Mouse (Mus musculus) heart, embryonic 14.5 days (tissue): Measurements from ENCODE around the gene Wdr54. TPM values are rescaled to one million over a fixed set of nuclear protein-coding genes. Genes with fewer than 3 reads are reported as not detected.

ENCODE experiments used
- ATAC-seq: fragments of 200-750 bp; cut with Nextera tagmentation; 2 replicates; pipeline ENCODE4 v1.8.0; 2017; ENCODE audit warnings: low read depth, moderate TSS enrichment; ENCODE audit not compliant: insufficient number of reproducible peaks, insufficient read depth, low FRiP score
- H3K27ac ChIP-seq, 2 experiments: fragments of 200-500 bp in 1 of 2; fragments of 300-500 bp in 1 of 2; sonication (generic) in 1 of 2; replicated peaks in 1 of 2; 2 replicates each; pipeline ENCODE4 v1.5.1; 2012 to 2014; ENCODE audit warnings: low read depth in 2 of 2, low read length in 2 of 2, control low read depth in 1 of 2, mild to moderate bottlenecking in 1 of 2, mixed read lengths in 1 of 2; ENCODE audit not compliant: control insufficient read depth in 1 of 2, insufficient read depth in 1 of 2
- H3K27me3 ChIP-seq: fragments of 300-500 bp; sonication (generic); 2 replicates; pipeline ENCODE4 v1.6.1; 2014; ENCODE audit warnings: mild to moderate bottlenecking, low read length, control low read depth; ENCODE audit not compliant: control insufficient read depth, insufficient read depth
- H3K36me3 ChIP-seq: fragments of 300-500 bp; sonication (generic); 2 replicates; pipeline ENCODE4 v1.6.1; 2014; ENCODE audit warnings: mild to moderate bottlenecking, control low read depth, low read length, mixed read lengths; ENCODE audit not compliant: control insufficient read depth, insufficient read depth
- H3K4me1 ChIP-seq, 2 experiments: fragments of 200-500 bp in 1 of 2; fragments of 300-500 bp in 1 of 2; sonication (generic) in 1 of 2; 2 replicates each; pipeline ENCODE4 v1.6.1; 2012 to 2014; ENCODE audit warnings: low read length in 2 of 2, control low read depth in 1 of 2, mixed read lengths in 1 of 2; ENCODE audit not compliant: control insufficient read depth in 2 of 2, insufficient read depth in 2 of 2
- H3K4me2 ChIP-seq: fragments of 300-500 bp; sonication (generic); 2 replicates; pipeline ENCODE4 v1.6.1; 2014; ENCODE audit warnings: mild to moderate bottlenecking, low read length
- H3K4me3 ChIP-seq, 2 experiments: fragments of 200-500 bp in 1 of 2; fragments of 300-500 bp in 1 of 2; sonication (generic) in 1 of 2; 2 replicates each; pipeline ENCODE4 v1.5.1; 2012 to 2014; ENCODE audit warnings: low read length in 2 of 2, mild to moderate bottlenecking in 2 of 2, control low read depth in 1 of 2, low read depth in 1 of 2, moderate library complexity in 1 of 2; ENCODE audit not compliant: control insufficient read depth in 1 of 2, insufficient read depth in 1 of 2
- H3K9ac ChIP-seq: fragments of 300-500 bp; sonication (generic); 2 replicates; pipeline ENCODE4 v1.6.1; 2014; ENCODE audit warnings: mild to moderate bottlenecking, low read length
- H3K9me3 ChIP-seq: fragments of 300-500 bp; sonication (generic); 2 replicates; pipeline ENCODE4 v1.6.1; 2016; ENCODE audit warnings: low read length, control low read depth; ENCODE audit not compliant: control insufficient read depth
- WGBS: fragments of 180-500 bp; shearing (Covaris S2); extraction: QIAGEN DNeasy Blood & Tissue Kit; methylation state at CpG from one replicate; pipeline ENCODE4 v1.1.7; 2014; 5-methylcytosine and 5-hydroxymethylcytosine counted together
- polyA plus RNA-seq: library from polyadenylated mRNA; unstranded; fragments of >200 nt; fragmentation: Nextera tagmentation; extraction: Ambion mirVana; gene quantifications from 2 replicates; pipeline ENCODE4 v1.2.1, GENCODE M21; 2014

Gene Wdr54
- polyA plus RNA-seq, 1 experiment from 2014 or later, result 6.0 TPM

GRCm38 (mm10) chr6:83111510-83112136 lies 44.6 kb downstream of the Wdr54 start:
- no peaks in the 10 kb centered on the region for H3K9me3 ChIP-seq
- H3K4me1 ChIP-seq, result peaks cover 8 to 36% of the 10 kb centered on the region in 2 experiments
- H3K9ac ChIP-seq, result peak overlapping the region; percentile 39; the same call in 1 of the 2 replicates
- H3K27ac ChIP-seq, result peak overlapping the region in 1 of 2 experiments; percentile 34; a peak in 1 of 4 replicates
- H3K4me2 ChIP-seq, result peak overlapping the region; percentile 17; the same call in 1 of the 2 replicates
- no peak for ATAC-seq
- peaks cover 24% of the 10 kb centered on the region for H3K36me3 ChIP-seq
- no peaks in the 10 kb centered on the region for H3K27me3 ChIP-seq
- 62% methylated on average over 4 of the region's 4 CpGs for WGBS
- H3K4me3 ChIP-seq, result no peak overlapping the region

GRCm38 (mm10) chr6:83108762-83109668 lies 47.2 kb downstream of the Wdr54 start, which contains the start of gene Mrpl53:
Gene Mrpl53 (plus strand): TSS chr6:83109040.
- H3K4me2 ChIP-seq, result peak within 1 kb of the TSS; percentile 80
- under 1% methylated on average over 76 of the region's 76 CpGs for WGBS
- ATAC-seq, result peak; percentile 71
- H3K36me3 ChIP-seq, result peaks cover 26% of the 10 kb centered on the region
- peak within 1 kb of the TSS; percentile 63 to 73 for H3K4me3 ChIP-seq
- peak within 1 kb of the TSS; percentile 65 to 85 for H3K27ac ChIP-seq
- peaks cover 8 to 24% of the 10 kb centered on the region in 2 experiments for H3K4me1 ChIP-seq
- no peaks in the 10 kb centered on the region for H3K27me3 ChIP-seq
- no peaks in the 10 kb centered on the region for H3K9me3 ChIP-seq
- peak within 1 kb of the TSS; percentile 81 for H3K9ac ChIP-seq

GRCm38 (mm10) chr6:83107566-83108400 lies 48.4 kb downstream of the Wdr54 start:
- H3K9ac ChIP-seq, result peak overlapping the region; percentile 81
- ATAC-seq, result no peak
- no peak overlapping the region for H3K27ac ChIP-seq
- H3K27me3 ChIP-seq, result no peaks in the 10 kb centered on the region
- no peaks in the 10 kb centered on the region for H3K9me3 ChIP-seq
- H3K4me2 ChIP-seq, result peak overlapping the region; percentile 80
- H3K36me3 ChIP-seq, result peaks cover 29% of the 10 kb centered on the region
- WGBS, result 39% methylated on average over 13 of the region's 13 CpGs
- H3K4me1 ChIP-seq, result peaks cover 13 to 32% of the 10 kb centered on the region in 2 experiments
- H3K4me3 ChIP-seq, result peak overlapping the region in 1 of 2 experiments; percentile 63; a peak in 2 of 4 replicates

- peaks cover 12% of the 10 kb centered on the region for H3K36me3 ChIP-seq
- no peaks in the 10 kb centered on the region for H3K9me3 ChIP-seq
- no peak overlapping the region for H3K27ac ChIP-seq
- no peak overlapping the region for H3K9ac ChIP-seq
- H3K4me3 ChIP-seq, result no peak overlapping the region
- no peak for ATAC-seq
- peaks cover 16 to 24% of the 10 kb centered on the region in 2 experiments for H3K4me1 ChIP-seq
- no peak overlapping the region for H3K4me2 ChIP-seq
- 74% methylated on average over 4 of the region's 4 CpGs for WGBS
- H3K27me3 ChIP-seq, result no peaks in the 10 kb centered on the region
Measured at GRCm38 (mm10) chr6:83104158-83104557, 52.0 kb downstream of the Wdr54 start.

GRCm38 (mm10) chr6:83103130-83103650 lies 53.0 kb downstream of the Wdr54 start:
- ATAC-seq, result no peak
- Histone ChIP-seq H3K4me3 (no peak overlapping the region), H3K27ac (no peak overlapping the region), H3K27me3 (no peaks in the 10 kb centered on the region), H3K9me3 (no peaks in the 10 kb centered on the region), H3K4me2 (peak overlapping the region; percentile 100), H3K9ac (peak overlapping the region; percentile 88), H3K4me1 (peaks cover 16 to 20% of the 10 kb centered on the region in 2 experiments), H3K36me3 (peaks cover 12% of the 10 kb centered on the region)
- whole genome bisulfite sequencing, result 49% methylated on average over 11 of the region's 11 CpGs

GRCm38 (mm10) chr6:83101688-83102556 lies 54.3 kb downstream of the Wdr54 start:
- Histone ChIP-seq H3K27me3 (no peaks in the 10 kb centered on the region), H3K4me1 (peaks cover 10 to 13% of the 10 kb centered on the region in 2 experiments; a peak in 3 of 4 replicates), H3K9ac (peak overlapping the region; percentile 88), H3K4me3 (peak overlapping the region; percentile 62 to 67), H3K36me3 (peaks cover 8% of the 10 kb centered on the region), H3K9me3 (no peaks in the 10 kb centered on the region), H3K4me2 (peak overlapping the region; percentile 100), H3K27ac (peak overlapping the region; percentile 6 to 80; a peak in 3 of 4 replicates)
- WGBS, result under 1% methylated on average over 74 of the region's 74 CpGs
- peak; percentile 75 for ATAC-seq
